25 mouse cellular contexts compared by ENCODE assay signal in genomic region chr13:44721891-44722547, GRCm38 (mm10). TPM values are rescaled to one million over a fixed set of nuclear protein-coding genes. Genes with fewer than 3 reads are reported as not detected.
A peak's percentile ranks its signal among the peaks of the same experiment; 100 is the strongest.
DNase-seq lines count a peak whose midpoint lies in the region; ATAC-seq lines count a peak whose summit lies in the region.
"Had no signal": no experiment of that assay in that cellular context is flagged by ENCODE, and none has a peak within 500 bp of the region (broad histone marks: within the 10 kb centered on the region; RNA-seq: fewer than 3 reads in every experiment).

No protein-coding gene starts in this region.

- no peaks in the 10 kb centered on the region for H3K27me3 ChIP-seq in heart, embryonic 11.5 days (ENCODE audit: control insufficient read depth, insufficient read depth, low read length)
- no peaks in the 10 kb centered on the region for H3K27me3 ChIP-seq in neural tube, embryonic 15.5 days (replicated peaks)
- H3K27me3 ChIP-seq: embryonic facial prominence, embryonic 12.5 days; limb, embryonic 13.5 days; liver, embryonic 12.5 days; neural tube, embryonic 12.5 days had no signal

- peak; percentile 90 for DNase-seq in heart, adult 11 months
- DNase-seq in R1 (ENCODE audit: low read depth, low spot score), result peak; percentile 97
- DNase-seq in adipocyte (ENCODE audit: low spot score), result no peak
- DNase-seq in cerebellum, postnatal 36 days, result no peak
- DNase-seq: adrenal gland, postnatal 10 days; cerebellum, adult 8-10 months; gastrocnemius, postnatal 36 days; heart, postnatal 4 days; kidney, adult 9 months; kidney, postnatal 14 days; lung, adult 18-20 months; lung, postnatal 10 days; midbrain, embryonic 14.5 days; thymus, adult 18-20 months; thymus, postnatal 36 days had no signal

- WGBS in heart, embryonic 11.5 days (ENCODE audit: insufficient replicate concordance), result 77% methylated on average over 5 of the region's 5 CpGs
- 74% methylated on average over 5 of the region's 5 CpGs for WGBS in neural tube, embryonic 15.5 days

- H3K36me3 ChIP-seq in heart, embryonic 11.5 days (ENCODE audit: control insufficient read depth, insufficient read depth, low read length), result no peaks in the 10 kb centered on the region
- H3K36me3 ChIP-seq in neural tube, embryonic 15.5 days, result no peaks in the 10 kb centered on the region
- H3K36me3 ChIP-seq: embryonic facial prominence, embryonic 12.5 days; limb, embryonic 13.5 days; liver, embryonic 12.5 days; neural tube, embryonic 12.5 days had no signal

- no peak overlapping the region for H3K4me2 ChIP-seq in heart, embryonic 11.5 days
- no peak overlapping the region for H3K4me2 ChIP-seq in neural tube, embryonic 15.5 days
- H3K4me2 ChIP-seq: embryonic facial prominence, embryonic 12.5 days; limb, embryonic 13.5 days; liver, embryonic 12.5 days; neural tube, embryonic 12.5 days had no signal

- no peak for ATAC-seq in heart, embryonic 11.5 days (replicated peaks; ENCODE audit: insufficient number of reproducible peaks, low FRiP score, low TSS enrichment)
- peak; percentile 99 for ATAC-seq in megakaryocyte, adult 5-6 weeks (ENCODE audit: poor library complexity, severe bottlenecking)
- ATAC-seq in neural tube, embryonic 15.5 days (ENCODE audit: low FRiP score), result no peak
- ATAC-seq: CD4-positive, CD25-positive, alpha-beta regulatory T cell, adult 4 months; hindbrain, embryonic 16.5 days; intestine, embryonic 16.5 days; liver, embryonic 12.5 days had no signal

- no peaks in the 10 kb centered on the region for H3K9me3 ChIP-seq in heart, embryonic 11.5 days (replicated peaks; ENCODE audit: control insufficient read depth, low read length)
- no peaks in the 10 kb centered on the region for H3K9me3 ChIP-seq in neural tube, embryonic 15.5 days (replicated peaks)
- H3K9me3 ChIP-seq: embryonic facial prominence, embryonic 12.5 days; limb, embryonic 13.5 days; liver, embryonic 12.5 days; neural tube, embryonic 12.5 days had no signal

- H3K27ac ChIP-seq in heart, embryonic 11.5 days (ENCODE audit: low read depth, low read length), result no peak overlapping the region
- H3K27ac ChIP-seq in neural tube, embryonic 15.5 days (replicated peaks), result no peak overlapping the region
- H3K27ac ChIP-seq: embryonic facial prominence, embryonic 12.5 days; limb, embryonic 13.5 days; liver, embryonic 12.5 days; neural tube, embryonic 12.5 days had no signal

- no peak overlapping the region for H3K9ac ChIP-seq in heart, embryonic 11.5 days (ENCODE audit: low read depth, low read length)
- H3K9ac ChIP-seq in neural tube, embryonic 15.5 days (replicated peaks), result no peak overlapping the region
- H3K9ac ChIP-seq: embryonic facial prominence, embryonic 12.5 days; limb, embryonic 13.5 days; liver, embryonic 12.5 days; neural tube, embryonic 12.5 days had no signal

- H3K4me1 ChIP-seq in heart, embryonic 11.5 days (ENCODE audit: control insufficient read depth, insufficient read depth, low read length), result no peaks in the 10 kb centered on the region
- no peaks in the 10 kb centered on the region for H3K4me1 ChIP-seq in neural tube, embryonic 15.5 days
- H3K4me1 ChIP-seq: embryonic facial prominence, embryonic 12.5 days; limb, embryonic 13.5 days; liver, embryonic 12.5 days; neural tube, embryonic 12.5 days had no signal

- no peak overlapping the region for H3K4me3 ChIP-seq in heart, embryonic 11.5 days (ENCODE audit: low read depth, low read length)
- no peak overlapping the region for H3K4me3 ChIP-seq in neural tube, embryonic 15.5 days (replicated peaks)
- H3K4me3 ChIP-seq: embryonic facial prominence, embryonic 12.5 days; limb, embryonic 13.5 days; liver, embryonic 12.5 days; neural tube, embryonic 12.5 days had no signal

RNA-seq across cellular contexts. Expression of gene Jarid2, which starts 7.3 kb away (rescaled TPM):
- polyA plus RNA-seq in heart, embryonic 11.5 days (2014; fragmentation: Nextera tagmentation; extraction: Ambion mirVana), result 20.1 and 22.4 TPM in 2 replicates
- total RNA-seq in megakaryocyte, adult 5-6 weeks (2015), result 49.1 and 49.2 TPM in 2 replicates
- 59.8 and 74.4 TPM in 2 replicates for total RNA-seq in megakaryocyte, adult 5-6 weeks (2017)
- polyA plus RNA-seq in neural tube, embryonic 15.5 days (2015; fragmentation: Nextera tagmentation; extraction: Ambion mirVana), result 31.1 and 31.7 TPM in 2 replicates

Comparison
In these comparisons a context has a peak if more than half of its experiments do, and no peak if none do; other contexts are left out.
1. DNase-seq: peak in heart, adult 11 months (single experiment) and R1 (single experiment); none in adipocyte (single experiment) and cerebellum, postnatal 36 days (0 of 2).